Mouse (Mus musculus) heart, embryonic 13.5 days (tissue): ENCODE data around the gene Rrn3. TPM values are rescaled to one million over a fixed set of nuclear protein-coding genes. Genes with fewer than 3 reads are reported as not detected.
"Not testable (repeated sequence)": the region's sequence is repeated elsewhere in the genome, so short reads cannot be mapped to it uniquely, and the experiment has no call there.

Experiments
- ATAC-seq: fragments of 200-750 bp; cut with Nextera tagmentation; 2 replicates; pipeline ENCODE4 v1.8.0; 2017; ENCODE audit warnings: moderate TSS enrichment; ENCODE audit not compliant: insufficient number of reproducible peaks, low FRiP score, low TSS enrichment; ENCODE audit errors: extremely low read depth
- H3K27ac ChIP-seq: fragments of 300-500 bp; sonication (generic); replicated peaks from 2 replicates; pipeline ENCODE4 v1.5.1; 2015; ENCODE audit warnings: moderate library complexity, mild to moderate bottlenecking, inconsistent platforms
- H3K27me3 ChIP-seq: fragments of 300-500 bp; sonication (generic); replicated peaks from 2 replicates; pipeline ENCODE4 v1.6.1; 2015; ENCODE audit warnings: mild to moderate bottlenecking, inconsistent platforms
- H3K36me3 ChIP-seq: fragments of 300-500 bp; sonication (generic); 2 replicates; pipeline ENCODE4 v1.6.1; 2015; ENCODE audit warnings: mild to moderate bottlenecking, inconsistent platforms
- H3K4me1 ChIP-seq: fragments of 300-500 bp; sonication (generic); 2 replicates; pipeline ENCODE4 v1.6.1; 2015; ENCODE audit warnings: inconsistent platforms
- H3K4me2 ChIP-seq: fragments of 300-500 bp; sonication (generic); 2 replicates; pipeline ENCODE4 v1.6.1; 2015; ENCODE audit warnings: inconsistent platforms, mild to moderate bottlenecking, moderate library complexity
- H3K4me3 ChIP-seq: fragments of 300-500 bp; sonication (generic); 2 replicates; pipeline ENCODE4 v1.5.1; 2015; ENCODE audit warnings: moderate library complexity, mild to moderate bottlenecking, inconsistent platforms
- H3K9ac ChIP-seq: fragments of 300-500 bp; sonication (generic); 2 replicates; pipeline ENCODE4 v1.6.1; 2015; ENCODE audit warnings: inconsistent platforms, mild to moderate bottlenecking, moderate library complexity
- H3K9me3 ChIP-seq: fragments of 300-500 bp; sonication (generic); 2 replicates; pipeline ENCODE4 v1.6.1; 2016; ENCODE audit warnings: inconsistent platforms
- whole genome bisulfite sequencing: fragments of 180-500 bp; shearing (Covaris S2); methylation state at CpG from one replicate; pipeline ENCODE4 v1.1.7; 2015; ENCODE audit warnings: mixed read lengths; 5-methylcytosine and 5-hydroxymethylcytosine counted together
- polyA plus RNA-seq: library from polyadenylated mRNA; unstranded; fragments of >200 nt; fragmentation: Nextera tagmentation; extraction: Ambion mirVana; gene quantifications from 2 replicates; pipeline ENCODE4 v1.2.1, GENCODE M21; 2015

Rrn3 gene
- polyA plus RNA-seq, 1 experiment from 2014 or later, result 48.2 TPM

DNA sequence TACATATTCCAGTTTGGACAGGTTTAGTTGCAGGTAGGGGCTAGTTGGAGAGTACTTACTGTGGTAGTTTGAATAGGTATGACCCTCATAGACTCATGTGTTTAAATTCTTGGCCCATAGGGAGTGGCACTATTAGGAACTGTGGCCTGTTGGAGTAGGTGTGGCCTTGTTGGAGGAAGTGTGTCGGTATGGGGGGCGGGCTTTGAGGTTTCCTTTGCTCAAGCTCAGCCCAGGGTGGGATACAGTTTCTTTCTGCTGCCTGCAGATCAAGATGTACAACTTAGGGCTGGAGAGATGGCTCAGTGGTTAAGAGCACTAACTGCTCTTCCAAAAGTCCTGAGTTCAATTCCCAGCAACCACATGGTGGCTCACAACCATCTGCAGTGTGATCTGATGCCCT is 12.9 kb downstream of the Rrn3 start:
- not testable (repeated sequence) for H3K27me3 ChIP-seq, H3K27ac ChIP-seq, H3K9ac ChIP-seq, H3K4me3 ChIP-seq, ATAC-seq, H3K4me2 ChIP-seq, H3K9me3 ChIP-seq, H3K4me1 ChIP-seq
- H3K36me3 ChIP-seq, result peaks cover 98% of the 10 kb centered on the region
- 89% methylated on average over 2 of the region's 2 CpGs for WGBS

DNA sequence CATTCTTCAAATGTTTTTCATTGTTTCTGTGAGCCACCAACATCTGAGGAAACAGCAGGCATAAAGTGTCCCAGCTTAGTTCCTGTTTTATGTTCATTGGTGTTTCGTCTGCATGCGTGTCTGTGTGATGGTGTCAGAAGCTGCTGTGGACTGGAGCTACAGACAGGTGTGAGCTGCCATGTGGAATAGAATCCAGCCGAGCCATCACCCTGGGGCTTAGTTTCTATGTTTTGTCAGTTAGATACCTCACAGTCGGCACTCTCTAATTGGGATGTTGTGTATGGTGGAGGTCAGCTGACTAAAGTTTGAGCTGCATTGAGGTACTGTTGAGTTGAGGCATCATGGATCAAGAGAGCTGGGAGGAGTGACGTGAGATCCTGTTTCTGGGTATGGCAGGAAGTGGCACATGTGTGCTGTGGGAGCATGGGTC is 16.3 kb downstream of the Rrn3 start:
- H3K27ac ChIP-seq, result no peak overlapping the region
- ATAC-seq, result no peak
- no peaks in the 10 kb centered on the region for H3K27me3 ChIP-seq
- WGBS, result 87% methylated on average over 5 of the region's 5 CpGs
- no peaks in the 10 kb centered on the region for H3K4me1 ChIP-seq
- no peaks in the 10 kb centered on the region for H3K9me3 ChIP-seq
- peaks cover 97% of the 10 kb centered on the region for H3K36me3 ChIP-seq
- H3K9ac ChIP-seq, result no peak overlapping the region
- no peak overlapping the region for H3K4me2 ChIP-seq
- no peak overlapping the region for H3K4me3 ChIP-seq

DNA sequence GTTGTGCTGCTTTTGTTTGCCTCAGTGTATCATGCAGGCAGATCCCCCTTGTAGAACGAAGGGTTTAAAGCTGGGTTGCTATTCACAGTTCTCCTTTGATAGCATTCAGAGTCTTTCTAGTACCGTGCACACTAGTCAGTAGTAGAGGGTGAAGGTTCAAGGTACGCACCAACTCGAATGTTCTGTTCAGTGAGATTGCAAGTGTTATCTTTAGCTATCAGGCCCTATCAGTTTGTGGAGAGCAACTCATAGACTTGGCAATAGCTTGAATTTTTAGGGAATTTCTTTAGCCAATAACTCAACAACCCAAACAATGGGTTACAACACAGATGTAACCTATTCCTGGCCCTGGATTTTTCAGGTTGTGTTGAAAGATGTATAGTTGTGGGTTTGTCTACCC is 20.7 kb downstream of the Rrn3 start:
- WGBS, result 88% methylated on average over 4 of the region's 4 CpGs
- no peak overlapping the region for H3K27ac ChIP-seq
- no peaks in the 10 kb centered on the region for H3K27me3 ChIP-seq
- H3K9ac ChIP-seq, result no peak overlapping the region
- H3K4me2 ChIP-seq, result no peak overlapping the region
- no peak overlapping the region for H3K4me3 ChIP-seq
- no peaks in the 10 kb centered on the region for H3K9me3 ChIP-seq
- ATAC-seq, result no peak
- H3K36me3 ChIP-seq, result peaks cover 94% of the 10 kb centered on the region
- no peaks in the 10 kb centered on the region for H3K4me1 ChIP-seq

DNA sequence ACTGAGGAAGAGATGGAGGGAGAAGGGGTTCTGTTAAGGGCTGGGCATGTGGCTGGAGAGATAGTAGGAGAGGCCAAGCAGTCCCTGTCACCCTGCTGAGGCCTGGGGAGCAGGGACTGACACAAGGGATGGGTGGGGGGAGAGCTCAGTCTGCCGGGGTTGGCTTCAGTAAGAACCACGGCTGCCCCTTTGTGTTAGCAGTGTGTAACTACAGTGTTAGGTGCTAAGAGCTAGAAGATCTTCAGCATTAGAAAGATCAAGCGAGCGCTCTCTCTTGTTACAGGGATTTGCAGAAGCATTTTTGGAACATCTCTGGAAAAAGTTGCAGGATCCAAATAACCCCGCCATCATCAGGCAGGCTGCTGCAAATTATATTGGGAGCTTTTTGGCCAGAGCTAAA is 24.2 kb downstream of the Rrn3 start:
- no peak for ATAC-seq

DNA sequence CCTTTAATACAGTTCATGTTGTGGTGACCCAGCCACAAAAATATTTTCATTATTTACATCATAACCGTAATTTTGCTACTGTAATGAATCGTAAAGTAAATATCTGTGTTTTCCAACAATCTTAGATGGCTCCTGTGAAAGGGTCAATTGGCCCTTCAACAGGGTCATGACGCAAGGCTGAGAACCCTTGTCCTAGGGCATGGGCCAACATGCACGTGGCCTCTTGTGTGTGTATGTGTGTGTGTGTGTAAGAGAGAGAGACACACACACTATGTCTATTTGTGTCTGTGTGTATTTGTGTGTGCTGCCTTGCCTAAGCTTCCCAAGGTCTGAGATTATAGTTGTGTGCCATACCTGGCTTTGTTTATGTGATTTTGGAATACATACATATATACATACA is 27.1 kb downstream of the Rrn3 start:
- Histone ChIP-seq H3K27ac (no peak overlapping the region), H3K9ac (no peak overlapping the region), H3K4me3 (no peak overlapping the region), H3K4me2 (no peak overlapping the region), H3K36me3 (peaks cover 96% of the 10 kb centered on the region), H3K27me3 (no peaks in the 10 kb centered on the region), H3K4me1 (no peaks in the 10 kb centered on the region), H3K9me3 (no peaks in the 10 kb centered on the region)
- no peak for ATAC-seq
- WGBS, result 90% methylated on average over 4 of the region's 4 CpGs

More for the DNA sequence above, 24.2 kb downstream of the Rrn3 start:
- H3K9me3 ChIP-seq, result no peaks in the 10 kb centered on the region
- H3K4me1 ChIP-seq, result no peaks in the 10 kb centered on the region
- H3K27me3 ChIP-seq, result no peaks in the 10 kb centered on the region
- peaks cover 95% of the 10 kb centered on the region for H3K36me3 ChIP-seq
- WGBS, result 79% methylated on average over 5 of the region's 5 CpGs
- no peak overlapping the region for H3K4me3 ChIP-seq
- H3K9ac ChIP-seq, result no peak overlapping the region
- H3K27ac ChIP-seq, result no peak overlapping the region
- no peak overlapping the region for H3K4me2 ChIP-seq

DNA sequence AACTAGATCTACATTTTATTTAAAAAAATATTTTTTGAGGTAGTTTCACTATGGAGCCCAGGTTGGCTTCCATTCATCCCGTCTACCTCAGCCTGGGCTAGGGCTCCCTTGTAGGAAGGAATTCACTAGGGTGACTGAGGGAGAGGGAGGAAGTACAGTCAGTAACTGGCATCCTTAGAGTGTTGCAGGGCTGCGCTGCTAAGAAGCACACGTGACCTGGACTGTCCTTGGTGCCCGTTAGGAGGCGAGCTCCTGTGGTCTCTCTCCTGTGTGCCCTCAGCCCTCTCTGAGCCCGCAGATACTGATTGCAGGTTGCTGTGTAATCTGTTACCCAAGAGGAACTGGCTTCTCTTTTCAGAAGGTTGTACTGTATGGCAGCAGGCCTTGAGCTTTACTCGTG is 27.9 kb downstream of the Rrn3 start:
- Histone ChIP-seq H3K9ac (no peak overlapping the region), H3K27me3 (no peaks in the 10 kb centered on the region), H3K9me3 (no peaks in the 10 kb centered on the region), H3K4me2 (no peak overlapping the region), H3K27ac (no peak overlapping the region), H3K4me1 (no peaks in the 10 kb centered on the region), H3K4me3 (no peak overlapping the region), H3K36me3 (peaks cover 98% of the 10 kb centered on the region)
- 90% methylated on average over 7 of the region's 7 CpGs for WGBS
- no peak for ATAC-seq

DNA sequence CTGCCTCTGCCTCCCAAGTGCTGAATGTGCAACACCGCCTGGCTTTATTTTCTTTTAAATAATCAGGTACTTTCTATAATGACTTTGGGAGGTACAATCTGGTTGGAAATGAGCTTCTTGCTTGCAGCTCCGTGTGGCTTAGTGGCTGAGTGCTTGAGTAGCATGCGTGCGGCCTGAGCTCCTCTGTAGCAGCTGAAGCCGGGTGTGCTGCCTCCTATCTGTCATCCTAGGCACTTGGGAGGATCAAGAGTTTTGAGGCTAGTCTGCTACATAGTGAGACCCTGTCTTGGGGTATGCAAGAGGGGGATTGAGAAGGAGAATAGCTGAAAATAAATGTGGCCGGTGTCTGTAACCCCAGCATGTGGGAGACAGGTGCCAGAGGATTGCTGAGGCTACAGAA is 31.6 kb downstream of the Rrn3 start:
- 87% methylated on average over 6 of the region's 6 CpGs for WGBS
- H3K27ac ChIP-seq, result no peak overlapping the region
- no peaks in the 10 kb centered on the region for H3K4me1 ChIP-seq

DNA sequence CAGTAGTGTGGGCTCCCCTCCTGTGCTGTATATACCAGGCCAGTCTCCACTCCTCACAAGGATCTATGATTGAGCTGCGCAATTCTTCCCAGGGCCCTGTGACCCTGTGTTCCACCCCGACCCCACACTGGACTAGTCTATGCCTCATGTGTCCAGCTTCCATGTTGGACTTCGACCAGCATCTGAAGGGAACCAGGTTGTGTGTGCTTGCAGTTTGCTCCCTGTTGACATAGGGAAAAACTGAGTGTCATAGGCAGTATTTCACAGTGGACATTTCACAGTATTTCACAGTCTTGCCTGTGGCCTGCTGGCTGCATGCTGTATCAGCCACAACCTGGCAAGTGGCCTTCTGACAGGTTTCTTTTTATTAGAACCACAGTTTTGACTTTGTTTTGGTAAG is 32.7 kb downstream of the Rrn3 start:
- peaks cover 81% of the 10 kb centered on the region for H3K36me3 ChIP-seq
- no peak overlapping the region for H3K9ac ChIP-seq
- no peak overlapping the region for H3K4me2 ChIP-seq
- no peak for ATAC-seq
- H3K4me1 ChIP-seq, result peaks cover 7% of the 10 kb centered on the region
- H3K27me3 ChIP-seq, result no peaks in the 10 kb centered on the region
- no peak overlapping the region for H3K27ac ChIP-seq
- H3K4me3 ChIP-seq, result no peak overlapping the region
- no peaks in the 10 kb centered on the region for H3K9me3 ChIP-seq
- 91% methylated on average over 3 of the region's 3 CpGs for WGBS

More for the DNA sequence above, 31.6 kb downstream of the Rrn3 start:
- no peaks in the 10 kb centered on the region for H3K9me3 ChIP-seq
- H3K4me2 ChIP-seq, result no peak overlapping the region
- no peak overlapping the region for H3K4me3 ChIP-seq
- no peak for ATAC-seq
- no peak overlapping the region for H3K9ac ChIP-seq
- H3K36me3 ChIP-seq, result peaks cover 90% of the 10 kb centered on the region
- H3K27me3 ChIP-seq, result no peaks in the 10 kb centered on the region

DNA sequence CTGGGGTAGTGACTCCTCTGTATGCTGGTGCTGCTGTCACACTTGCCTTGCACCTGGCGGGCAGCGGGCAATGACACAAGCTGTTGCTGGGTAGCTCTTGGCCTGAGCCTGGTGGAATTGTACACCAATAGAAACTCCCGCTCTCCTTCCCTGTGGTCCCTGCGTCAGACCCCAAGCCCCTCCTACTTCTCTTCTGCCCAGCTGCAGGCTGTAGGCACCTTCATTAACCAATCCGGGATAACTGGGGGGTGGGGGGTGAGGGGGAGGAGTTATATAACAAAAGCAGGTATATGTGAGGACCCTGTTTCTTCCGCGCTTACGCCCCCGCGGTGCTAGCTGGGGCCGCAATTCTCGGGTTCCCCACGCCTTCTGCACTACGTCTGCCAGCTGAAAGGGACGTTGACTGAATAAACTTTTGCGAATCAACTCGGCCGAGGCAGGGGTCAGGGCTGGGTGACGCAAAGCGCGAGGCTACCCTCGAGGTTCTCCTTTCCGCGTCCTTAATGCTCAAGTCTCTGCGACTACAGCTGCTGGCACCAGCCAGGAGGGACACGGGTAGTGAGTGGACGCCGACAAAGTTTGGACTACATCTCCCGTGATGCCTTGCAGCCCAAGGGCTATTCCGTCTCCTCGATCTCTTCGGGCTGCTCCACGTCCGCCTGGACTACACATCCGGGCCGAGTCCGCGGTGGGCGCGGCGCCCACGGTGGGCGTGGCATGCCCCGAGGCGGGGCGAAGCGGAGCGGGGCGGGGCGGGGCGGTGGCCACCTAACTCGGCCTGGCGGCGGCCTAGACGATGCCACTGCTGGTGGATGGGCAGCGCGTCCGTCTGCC is 38.3 kb downstream of the Rrn3 start, which contains the start of gene Ntan1:
Gene Ntan1 (plus strand): TSS at position 286 of the 834 bp plus-strand sequence.
- Histone ChIP-seq H3K4me1 (peaks cover 25% of the 10 kb centered on the region), H3K36me3 (peaks cover 35% of the 10 kb centered on the region), H3K9me3 (no peaks in the 10 kb centered on the region), H3K9ac (peak within 1 kb of the TSS; percentile 89), H3K4me2 (peak within 1 kb of the TSS; percentile 76), H3K27ac (peak within 1 kb of the TSS; percentile 98), H3K4me3 (peak within 1 kb of the TSS; percentile 72), H3K27me3 (no peaks in the 10 kb centered on the region)
- ATAC-seq, result peak; percentile 97
- under 1% methylated on average over 58 of the region's 58 CpGs for WGBS

DNA sequence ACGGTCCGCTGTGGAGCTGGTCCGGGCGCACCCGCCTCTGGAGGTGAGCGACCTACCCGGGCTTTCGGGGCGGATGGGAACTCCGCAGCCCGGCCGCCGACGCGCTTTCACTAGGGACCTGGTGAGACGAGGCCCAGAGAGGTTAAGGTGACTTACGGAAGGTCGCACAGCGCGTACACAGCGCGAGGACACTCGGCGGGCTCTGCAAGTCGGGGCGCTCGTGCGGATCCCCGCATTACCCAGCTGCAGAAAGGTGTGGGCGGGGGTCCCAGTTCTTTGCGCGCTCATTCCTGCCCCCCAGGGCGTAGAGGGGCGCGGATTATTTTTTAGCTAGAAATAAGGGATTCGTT is 38.9 kb downstream of the Rrn3 start:
- Histone ChIP-seq H3K27me3 (no peaks in the 10 kb centered on the region), H3K9me3 (no peaks in the 10 kb centered on the region), H3K4me1 (peaks cover 25% of the 10 kb centered on the region), H3K36me3 (peaks cover 32% of the 10 kb centered on the region), H3K9ac (peak overlapping the region; percentile 89), H3K4me2 (peak overlapping the region; percentile 76), H3K27ac (peak overlapping the region; percentile 98), H3K4me3 (peak overlapping the region; percentile 72)
- WGBS, result 0% methylated on average over 36 of the region's 36 CpGs
- no peak for ATAC-seq

DNA sequence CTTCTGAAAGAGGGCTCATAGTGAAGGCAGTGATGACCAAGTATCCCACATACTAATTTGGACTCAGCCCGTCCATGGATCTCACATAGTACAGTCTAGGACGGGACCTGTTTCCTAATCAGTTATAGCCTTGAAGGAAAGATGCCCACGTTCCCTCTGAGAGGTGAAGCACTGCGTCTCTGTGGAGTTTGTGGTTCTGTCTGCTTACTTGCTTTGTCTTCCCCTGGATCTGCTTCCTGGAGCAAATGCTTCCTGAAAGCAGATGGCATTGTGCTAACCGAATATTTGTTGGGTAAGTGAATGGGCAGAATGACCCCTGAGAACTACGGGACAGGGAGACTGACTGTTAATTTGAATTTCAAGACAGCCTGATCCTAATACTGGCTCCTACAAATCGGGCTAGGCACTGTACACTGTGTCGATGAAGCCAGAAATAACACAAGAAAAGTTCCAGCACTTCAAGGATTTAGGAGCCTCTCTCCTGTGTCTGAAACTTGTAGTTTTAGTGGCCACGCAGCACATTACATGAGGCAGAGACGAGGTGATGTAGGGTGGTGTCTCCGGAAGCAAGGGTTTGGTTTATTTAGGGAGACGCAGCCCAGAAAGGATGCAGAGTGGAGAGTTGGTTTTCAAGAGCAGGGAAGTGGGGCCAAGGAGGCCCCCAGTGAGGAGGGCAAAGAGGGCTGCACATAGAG is 39.4 kb downstream of the Rrn3 start:
- H3K4me1 ChIP-seq, result peaks cover 25% of the 10 kb centered on the region
- H3K27ac ChIP-seq, result peak overlapping the region; percentile 98
- H3K36me3 ChIP-seq, result peaks cover 28% of the 10 kb centered on the region
- ATAC-seq, result no peak
- no peaks in the 10 kb centered on the region for H3K27me3 ChIP-seq
- peak overlapping the region; percentile 76 for H3K4me2 ChIP-seq
- H3K9ac ChIP-seq, result peak overlapping the region; percentile 89
- 26% methylated on average over 12 of the region's 12 CpGs for WGBS
- H3K4me3 ChIP-seq, result peak overlapping the region; percentile 72
- no peaks in the 10 kb centered on the region for H3K9me3 ChIP-seq
